Mouse (Mus musculus) heart, postnatal 0 days (tissue): ENCODE results near the gene Cdh22.

ENCODE experiments used
- CTCF ChIP-seq: IDR thresholded peaks from 2 replicates; pipeline ENCODE4 v1.5.1; 2016; ENCODE audit warnings: antibody characterized with exemption, control low read depth, low read depth
- EP300 ChIP-seq: IDR thresholded peaks from 2 replicates; pipeline ENCODE4 v1.6.1; 2016; ENCODE audit warnings: antibody characterized with exemption, low read depth

DNA sequence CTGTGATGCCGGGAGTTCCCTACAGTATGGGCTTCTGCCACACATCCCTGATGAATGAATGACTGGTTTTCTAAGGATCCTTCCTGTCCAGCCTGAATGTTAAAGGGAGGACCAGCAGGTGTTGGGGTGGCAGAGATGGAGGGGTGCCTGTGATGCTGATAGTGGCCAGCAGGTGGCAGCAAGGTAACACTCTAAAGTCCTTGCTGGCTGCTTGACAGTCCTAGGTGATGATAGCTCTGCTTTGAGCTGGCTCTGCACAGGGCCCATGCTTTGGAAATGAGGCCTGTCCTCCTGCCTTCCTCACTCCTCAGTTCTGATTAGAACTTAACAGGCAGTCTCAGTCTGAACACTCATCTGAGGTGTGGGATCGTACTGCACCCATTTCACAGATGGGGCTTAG lies 159.7 kb downstream of the Cdh22 start:
- TF ChIP-seq CTCF (peak; percentile 93), EP300 (no peak)
